Mouse (Mus musculus) embryo, embryonic 9.5 days (tissue): ENCODE data around the gene Gm9821.

Experiments
- DNase-seq: peaks from one replicate; pipeline ENCODE4 v3.0.0-alpha.2; 2017; ENCODE audit errors: extremely low spot score

Gm9821 gene

DNA sequence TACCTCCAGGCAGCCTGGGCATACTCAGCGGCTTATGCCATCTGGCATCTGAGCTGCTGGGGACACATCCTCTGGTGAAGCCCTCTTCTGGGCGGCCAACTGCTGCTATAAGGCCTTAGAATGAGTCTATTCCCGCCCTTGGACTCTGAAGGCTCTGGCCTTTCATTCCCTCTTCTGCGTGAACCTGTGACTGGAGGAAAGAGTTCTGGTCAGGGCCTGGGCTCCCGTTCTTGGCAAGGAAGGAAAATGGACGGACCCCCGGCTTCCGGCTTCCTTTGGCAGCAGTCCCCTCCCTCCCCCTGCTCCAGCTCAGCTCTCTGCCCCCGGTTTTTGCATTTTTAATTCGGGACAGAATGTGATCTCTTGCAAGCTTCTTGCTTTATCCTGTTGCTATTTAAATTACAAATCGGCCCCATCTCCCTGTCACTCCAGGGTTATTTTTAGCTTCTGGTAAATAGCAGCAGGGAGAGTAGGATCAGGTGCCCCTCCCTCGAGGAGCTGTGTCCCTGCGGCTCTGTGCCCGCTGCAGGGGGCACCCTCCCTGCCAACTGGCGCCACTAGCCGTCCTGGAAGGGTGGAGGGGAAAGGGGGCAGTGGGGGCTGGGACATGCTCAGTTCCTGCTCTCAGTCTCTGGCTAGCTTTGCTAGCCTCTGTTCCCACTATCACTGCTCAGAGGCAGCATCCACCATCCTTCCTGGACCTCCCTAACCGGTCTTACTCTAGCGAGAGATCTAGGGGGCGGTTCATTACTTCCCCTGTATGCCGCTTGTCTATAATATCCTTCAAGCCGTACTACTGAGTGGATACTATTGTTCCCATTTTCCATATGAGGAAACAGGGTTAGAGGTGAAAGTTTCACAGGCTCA is 26.0 kb downstream of the Gm9821 start:
- DNase-seq: no peak

DNA sequence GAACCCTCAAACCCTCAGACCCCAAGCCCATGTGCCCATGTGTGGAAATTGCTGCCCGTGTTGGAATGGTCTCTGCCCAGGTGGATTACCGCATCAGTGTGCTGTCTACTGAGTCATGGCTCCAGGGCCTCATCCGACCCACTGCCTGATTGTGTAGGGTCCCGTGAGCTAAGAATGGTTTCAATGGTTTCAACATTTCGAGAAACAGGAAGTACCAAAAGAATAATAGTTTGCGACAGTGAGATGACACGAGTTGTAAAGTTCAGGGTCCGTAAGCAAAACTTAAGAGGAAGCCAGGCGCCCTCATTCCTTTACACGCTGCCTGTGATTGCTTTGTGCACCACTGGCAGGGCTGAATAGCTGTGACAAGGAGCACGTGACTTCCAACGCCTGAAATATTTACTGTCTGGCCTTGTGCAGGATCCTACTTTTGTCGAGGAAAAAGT is 26.6 kb downstream of the Gm9821 start:
- no peak for DNase-seq

DNA sequence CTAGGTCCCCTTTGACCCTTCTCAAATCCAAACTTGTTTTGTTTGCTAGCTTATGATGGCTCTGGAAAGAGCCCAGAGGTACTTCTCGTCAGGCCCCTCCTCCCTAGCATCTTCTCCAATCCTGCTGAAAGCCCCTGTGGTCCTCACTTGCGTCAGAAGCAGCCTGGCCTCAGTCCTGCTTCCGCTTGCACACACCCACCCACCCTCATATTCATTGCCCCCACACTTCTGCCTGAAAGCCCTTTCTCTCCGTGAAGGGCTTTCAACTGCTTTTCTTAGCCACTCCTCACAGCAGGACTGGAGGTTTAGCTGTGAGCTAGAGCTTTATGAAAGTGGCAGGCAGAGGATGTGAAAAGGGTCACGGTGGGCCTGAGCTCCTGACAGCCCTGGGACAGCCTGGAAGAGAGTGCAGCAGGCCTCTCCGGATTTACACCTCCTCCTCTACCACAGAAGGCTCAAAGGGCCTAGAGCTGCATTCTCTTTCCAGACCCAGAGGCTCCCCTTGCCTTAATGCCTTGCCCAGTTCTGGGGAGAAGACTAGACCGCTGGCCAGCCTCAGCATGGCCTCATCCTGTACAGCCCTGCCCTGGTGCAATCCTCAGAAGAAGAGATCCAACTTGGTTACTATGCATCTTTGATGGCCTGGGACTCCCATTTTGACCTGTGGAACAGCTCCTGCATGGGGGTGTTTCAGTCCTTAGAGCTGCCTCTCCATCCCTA is 28.1 kb downstream of the Gm9821 start:
- no peak for DNase-seq

DNA sequence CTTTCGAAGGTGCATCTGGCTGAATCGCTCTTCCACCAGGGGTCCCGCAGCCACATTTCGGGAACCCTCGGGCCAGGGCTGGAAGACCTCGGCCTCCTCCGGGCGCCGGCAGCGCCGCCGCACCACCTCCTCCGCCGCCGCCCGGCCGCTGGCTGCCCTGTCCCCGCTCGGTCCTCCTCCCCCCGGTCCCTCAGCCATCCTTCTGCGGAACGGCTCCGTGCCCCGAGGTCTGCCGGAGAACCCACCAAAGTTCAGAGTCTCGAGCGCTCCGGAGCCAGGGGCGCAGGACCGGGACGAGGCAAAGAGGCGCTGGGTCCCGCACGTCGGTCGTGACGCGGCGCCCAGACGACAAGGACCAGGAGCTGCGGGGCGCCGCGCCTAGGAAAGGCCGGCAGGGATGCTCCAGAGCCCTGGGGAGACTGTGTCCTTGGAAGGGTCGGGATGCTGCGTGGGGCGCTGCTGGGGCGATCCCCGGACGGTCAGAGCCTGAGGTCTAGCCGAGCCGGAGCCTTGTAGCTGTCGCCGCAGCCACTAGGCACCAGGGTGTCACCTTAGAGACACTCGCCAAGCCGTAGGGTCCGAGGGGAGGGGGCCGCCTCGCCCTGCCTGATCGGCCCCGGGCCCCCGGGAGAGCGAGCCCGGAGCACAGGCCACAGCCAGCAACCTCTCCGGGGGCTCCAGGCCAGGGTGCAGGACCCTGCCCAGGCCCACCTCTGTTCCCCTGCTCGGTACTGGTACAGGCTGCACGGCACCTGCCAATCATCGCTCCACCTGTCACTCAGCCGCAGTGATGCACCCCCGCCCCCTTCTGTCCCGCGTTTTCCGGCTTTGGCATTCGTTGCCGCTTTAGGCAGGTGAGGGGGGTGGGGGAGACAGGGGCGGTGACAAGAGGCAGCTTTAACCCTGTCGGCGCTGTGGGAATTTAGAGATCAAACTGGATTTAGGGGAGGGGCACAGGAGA is 30.4 kb downstream of the Gm9821 start, which contains the start of gene Dgkz:
Dgkz (minus strand) TSS at position 284 of the 961 bp plus-strand sequence.
- DNase-seq: no peak

DNA sequence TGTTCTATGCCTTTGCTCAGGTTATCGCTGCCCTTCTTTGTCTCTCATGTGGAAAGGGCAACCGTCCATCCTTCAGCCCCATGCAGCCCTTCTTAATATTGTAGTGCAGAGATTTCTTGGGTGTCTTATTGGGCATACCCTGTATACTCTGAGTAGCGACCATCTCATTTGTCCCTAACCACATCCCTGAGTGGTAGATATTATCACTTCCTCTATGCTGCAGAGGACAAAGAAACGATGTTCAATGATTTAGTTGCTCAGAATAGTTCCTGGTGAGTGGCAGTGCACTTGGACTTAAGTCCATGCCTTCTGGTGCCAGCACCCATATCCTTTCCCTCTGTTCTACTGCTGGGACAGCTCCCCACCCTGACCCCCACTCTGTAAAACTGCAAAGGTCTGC is 32.5 kb downstream of the Gm9821 start:
- DNase-seq: no peak

DNA sequence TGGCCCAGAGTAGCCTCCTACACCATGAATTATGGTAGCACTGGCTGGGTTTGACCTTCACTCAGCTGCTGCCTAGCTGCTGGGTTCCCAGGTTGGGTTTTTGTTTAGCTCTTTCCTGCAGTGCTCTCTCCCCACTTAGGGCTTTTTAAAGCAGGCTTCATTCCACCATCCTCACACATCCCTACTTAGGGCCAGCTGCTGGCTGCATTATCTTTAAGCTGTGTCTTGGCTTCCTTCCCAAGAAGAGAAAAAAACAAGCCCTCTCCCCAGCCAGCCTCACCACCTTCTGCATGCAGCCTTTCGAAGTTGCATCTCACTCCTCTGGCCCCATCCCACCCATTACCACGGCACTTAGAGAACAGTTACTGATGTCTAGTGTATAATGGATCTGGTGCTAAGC is 33.0 kb downstream of the Gm9821 start:
- no peak for DNase-seq

DNA sequence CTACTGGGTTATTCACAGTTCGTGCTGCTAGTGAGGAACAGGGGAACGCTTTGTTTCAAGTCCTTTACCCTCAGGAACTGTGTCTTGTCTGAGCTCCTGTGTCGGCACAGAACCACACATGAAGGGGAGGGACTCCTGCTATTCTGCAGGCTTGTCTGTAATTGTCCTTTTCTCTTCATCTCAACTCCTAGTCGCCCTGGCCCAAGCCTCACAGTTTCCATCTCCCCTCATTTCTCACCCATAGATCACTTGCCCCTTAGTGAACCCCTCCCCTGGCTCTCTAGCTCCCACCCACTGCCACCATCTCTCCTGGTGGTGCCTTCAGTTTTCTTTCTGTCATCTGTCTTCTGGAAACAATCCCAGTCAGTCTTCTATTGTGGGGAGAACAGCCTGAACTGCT is 34.7 kb downstream of the Gm9821 start:
- DNase-seq: no peak

DNA sequence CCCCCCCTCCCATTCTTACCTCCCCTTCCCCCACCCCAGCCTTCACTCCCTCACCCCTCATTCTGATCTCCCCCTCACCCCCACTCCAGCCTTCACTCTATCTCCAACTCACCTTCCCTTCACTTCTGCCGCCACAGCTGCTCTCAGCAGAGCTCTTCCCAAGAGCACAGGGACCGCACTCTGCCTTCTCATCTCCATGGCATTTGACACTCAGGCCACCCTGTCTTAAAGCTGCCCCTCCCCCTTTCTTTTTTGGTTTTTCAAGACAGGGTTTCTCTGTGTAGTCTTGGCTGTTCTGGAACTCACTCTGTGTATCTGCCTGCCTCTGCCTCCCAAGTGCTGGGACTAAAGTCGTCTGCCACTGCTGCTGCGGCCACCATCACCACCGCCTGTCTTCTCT is 35.3 kb downstream of the Gm9821 start:
- no peak for DNase-seq

DNA sequence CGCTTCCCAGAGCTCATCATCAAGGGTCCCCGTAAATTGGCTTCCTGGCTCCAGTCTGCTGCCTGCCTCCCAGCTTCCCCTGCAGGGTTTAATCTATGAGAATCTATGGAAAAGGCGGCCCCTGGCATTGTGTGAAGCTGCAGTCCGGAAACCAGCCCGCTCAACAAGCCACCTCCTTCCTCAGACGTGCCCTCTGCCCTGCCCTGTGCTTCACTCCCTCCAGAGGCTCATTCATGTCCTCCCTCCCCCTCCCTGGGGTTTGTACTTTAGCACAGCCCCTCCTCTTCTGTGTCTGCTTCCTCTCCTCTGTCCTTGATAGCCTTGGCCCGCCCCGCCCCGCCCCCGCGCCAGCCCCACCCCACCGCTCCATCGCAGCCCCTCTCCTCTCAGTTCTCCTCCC is 38.9 kb downstream of the Gm9821 start:
- DNase-seq: peak; percentile 90

DNA sequence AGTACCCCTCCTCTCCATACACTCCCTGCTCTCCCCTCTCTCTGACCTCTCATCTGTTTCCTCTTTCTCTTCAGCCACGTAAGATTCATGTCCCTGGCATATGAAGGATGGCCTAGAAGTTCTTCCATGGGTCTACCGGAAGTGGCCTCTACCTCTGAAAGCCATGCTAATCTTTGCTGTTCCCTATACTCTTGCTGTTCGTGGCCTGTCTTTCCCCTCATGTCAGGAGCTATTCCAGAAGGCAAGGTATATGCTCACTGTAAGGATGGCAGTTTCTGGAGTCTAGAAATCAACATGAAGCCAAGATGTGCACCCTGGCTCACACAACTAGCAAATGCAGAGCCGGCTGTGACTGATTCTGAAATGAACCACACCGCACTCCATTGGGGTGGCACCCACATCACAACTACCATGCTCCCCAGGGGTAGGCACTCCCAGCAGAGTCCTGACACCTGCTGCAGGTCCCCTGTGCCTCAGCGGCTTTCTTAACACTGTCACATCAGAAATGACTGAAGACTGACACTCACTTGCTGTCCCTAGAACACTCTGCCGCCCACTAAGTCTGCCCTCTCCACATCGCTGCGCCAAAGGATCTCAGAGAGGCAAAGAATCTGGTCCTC is 39.5 kb downstream of the Gm9821 start:
- no peak for DNase-seq

DNA sequence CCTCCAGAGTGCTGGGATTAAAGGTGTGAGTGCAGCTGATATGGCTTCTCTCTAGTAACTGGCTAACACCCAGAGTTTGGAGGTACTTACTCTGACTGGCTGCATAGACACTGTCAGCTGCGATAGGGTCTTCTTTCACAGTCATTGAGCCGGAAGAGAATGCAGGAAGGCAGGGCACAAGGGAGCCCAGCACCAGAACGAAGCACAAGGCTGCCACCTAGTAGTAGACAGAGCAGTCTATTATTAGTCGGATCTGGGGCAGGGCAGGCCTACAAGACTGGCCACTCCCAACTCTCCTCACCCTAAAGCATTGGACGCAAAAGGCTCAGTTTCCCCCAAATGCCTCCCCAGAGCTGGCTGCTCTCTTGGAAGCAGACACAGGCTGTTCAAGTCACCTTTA is 40.6 kb downstream of the Gm9821 start:
- peak; percentile 54 for DNase-seq

DNA sequence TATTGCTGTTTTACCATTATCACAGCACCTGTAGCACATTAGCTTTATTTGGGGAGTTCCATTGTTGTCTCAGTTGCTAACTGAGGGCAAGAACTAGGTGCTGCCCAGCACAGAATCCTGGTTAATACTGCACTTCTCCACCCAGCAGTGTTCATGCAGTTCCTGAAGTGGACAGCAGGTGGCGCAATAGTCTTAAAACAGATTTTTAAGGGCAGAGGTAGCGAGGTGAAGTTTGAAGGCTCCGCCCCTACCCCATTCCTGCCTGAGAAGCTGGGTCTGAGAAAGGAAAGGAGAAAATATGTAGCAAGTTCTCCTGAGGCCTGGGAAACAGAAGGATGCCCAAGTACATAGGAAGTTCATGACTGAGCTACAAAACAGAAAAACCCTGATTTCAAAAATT is 42.0 kb downstream of the Gm9821 start:
- DNase-seq: peak; percentile 84

DNA sequence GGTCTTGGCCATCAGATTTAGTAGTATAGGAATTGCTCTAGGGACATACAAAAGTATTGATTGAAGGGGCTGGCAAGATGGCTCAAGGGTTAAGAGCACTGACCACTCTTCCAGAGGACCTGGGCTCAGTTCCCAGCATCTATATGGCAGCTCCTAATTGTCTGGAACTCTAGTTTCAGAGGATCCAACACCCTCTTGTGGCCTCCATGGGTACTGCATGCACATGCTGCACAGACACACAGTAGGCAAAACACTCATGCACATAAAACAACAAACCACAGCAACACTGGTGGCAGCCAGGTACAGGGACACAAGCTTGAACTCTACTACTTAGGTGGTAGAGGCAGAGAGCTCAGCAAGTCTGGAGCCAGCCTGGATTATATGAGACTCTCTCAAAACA is 44.2 kb downstream of the Gm9821 start:
- no peak for DNase-seq

DNA sequence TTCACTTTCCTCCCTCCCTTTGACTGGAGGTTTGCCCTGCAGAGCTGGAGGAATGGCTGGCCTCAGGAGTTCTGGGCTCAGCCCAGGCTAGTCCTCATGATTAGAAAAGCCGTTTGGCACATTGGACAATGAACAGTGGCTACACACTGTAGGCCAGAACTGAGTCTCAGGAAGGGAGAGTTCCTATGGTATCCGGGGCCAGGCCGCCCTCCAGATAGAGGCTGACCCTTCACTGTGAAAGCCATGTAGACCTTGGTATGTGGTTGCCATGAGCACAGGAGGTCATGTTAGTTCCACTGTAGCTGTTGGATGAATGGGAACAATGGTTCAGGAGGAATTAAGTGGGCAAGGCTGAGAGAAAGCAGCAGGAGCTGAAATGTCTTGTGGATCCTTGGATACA is 47.9 kb downstream of the Gm9821 start:
- DNase-seq: no peak

DNA sequence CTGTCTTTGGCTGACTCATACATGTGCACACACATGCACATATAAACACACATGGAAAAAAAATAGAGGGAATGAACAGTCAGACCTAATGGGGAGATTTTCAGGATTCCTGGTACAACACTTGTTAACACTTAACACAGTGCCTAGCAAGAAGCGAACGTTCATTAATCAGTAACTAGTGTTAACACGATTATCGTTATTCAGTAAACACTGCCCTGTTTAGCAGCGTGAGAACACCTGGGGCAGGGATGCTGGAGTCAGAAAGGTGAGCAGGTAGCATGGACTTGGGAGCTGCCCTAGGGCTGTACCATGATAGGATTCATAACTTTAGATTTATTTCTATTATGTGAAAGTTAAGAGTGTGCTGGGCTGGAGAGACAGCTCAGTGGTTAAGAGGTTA is 50.5 kb downstream of the Gm9821 start:
- DNase-seq: no peak
